Mouse (Mus musculus) CH12.LX (cell line): Measurements from ENCODE around the gene Padi1. TPM values are rescaled to one million over a fixed set of nuclear protein-coding genes. Genes with fewer than 3 reads are reported as not detected.

ENCODE experiments used
- DNase-seq: peaks from one replicate; pipeline ENCODE4 v3.0.0-alpha.2; 2013; ENCODE audit errors: extremely low read depth
- H3K27ac ChIP-seq: 2 replicates; pipeline ENCODE4 v1.5.1; 2012; ENCODE audit warnings: low read depth, mild to moderate bottlenecking, control low read depth, moderate library complexity; ENCODE audit not compliant: insufficient read depth
- H3K27me3 ChIP-seq: replicated peaks from 2 replicates; pipeline ENCODE3; 2012; ENCODE audit warnings: inconsistent platforms
- H3K36me3 ChIP-seq, 2 experiments: replicated peaks in 1 of 2; 2 replicates each; pipeline versions ENCODE3 to v1.6.1; 2012; ENCODE audit warnings: inconsistent platforms in 1 of 2, low read length in 1 of 2, mild to moderate bottlenecking in 1 of 2, mixed read lengths in 1 of 2, moderate library complexity in 1 of 2; ENCODE audit not compliant: control insufficient read depth in 1 of 2, insufficient read depth in 1 of 2
- H3K4me1 ChIP-seq, 2 experiments: 2 replicates each; pipeline ENCODE4 v1.6.1; 2012; ENCODE audit warnings: inconsistent platforms in 1 of 2, moderate library complexity in 1 of 2; ENCODE audit not compliant: insufficient read depth in 2 of 2, control insufficient read depth in 1 of 2
- H3K4me2 ChIP-seq: 2 replicates; pipeline ENCODE4 v1.6.1; 2012; ENCODE audit warnings: low read depth, mild to moderate bottlenecking, control low read depth; ENCODE audit not compliant: poor library complexity, insufficient read depth, severe bottlenecking
- H3K4me3 ChIP-seq, 3 experiments: fragments of 150-350 bp in 1 of 3; sonication (generic) in 1 of 3; replicated peaks in 1 of 3; 2 replicates each; pipeline versions ENCODE3 to v1.5.1; 2011 to 2012; ENCODE audit warnings: low read depth in 2 of 3, low read length in 2 of 3, mild to moderate bottlenecking in 2 of 3, moderate library complexity in 2 of 3, control low read depth in 1 of 3, improper control_type of control experiment in 1 of 3, inconsistent platforms in 1 of 3, mixed read lengths in 1 of 3; ENCODE audit not compliant: poor library complexity in 1 of 3
- H3K79me2 ChIP-seq: replicated peaks from 2 replicates; pipeline ENCODE4 v1.6.1; 2012; ENCODE audit warnings: mild to moderate bottlenecking, moderate library complexity; ENCODE audit not compliant: control insufficient read depth, poor library complexity, insufficient read depth, severe bottlenecking; ENCODE audit errors: extremely low read depth
- H3K9ac ChIP-seq: 2 replicates; pipeline ENCODE4 v1.6.1; 2012; ENCODE audit warnings: low read depth, mild to moderate bottlenecking, control low read depth, moderate library complexity; ENCODE audit not compliant: insufficient read depth
- H3K9me3 ChIP-seq: replicated peaks from 2 replicates; pipeline ENCODE3; 2012; ENCODE audit warnings: low read length, inconsistent platforms, mixed read lengths
- BHLHE40 ChIP-seq: IDR thresholded peaks from 2 replicates; pipeline ENCODE4 v1.6.1; 2011; ENCODE audit warnings: mild to moderate bottlenecking, low read depth, low read length, improper control_type of control experiment
- ELF1 ChIP-seq: IDR thresholded peaks from 2 replicates; pipeline ENCODE4 v1.6.1; 2014; ENCODE audit warnings: low read depth, mild to moderate bottlenecking, inconsistent platforms, low read length, improper control_type of control experiment
- GABPA ChIP-seq: IDR thresholded peaks from 2 replicates; pipeline ENCODE4 v1.6.1; 2012; ENCODE audit warnings: low read depth, low read length, improper control_type of control experiment, inconsistent platforms; ENCODE audit not compliant: insufficient replicate concordance
- JUN ChIP-seq: IDR thresholded peaks from 2 replicates; pipeline ENCODE4 v1.6.1; 2011; ENCODE audit warnings: low read depth, mild to moderate bottlenecking, low read length, improper control_type of control experiment, moderate library complexity; ENCODE audit not compliant: insufficient read depth
- MAX ChIP-seq: IDR thresholded peaks from 2 replicates; pipeline ENCODE4 v1.6.1; 2011; ENCODE audit warnings: low read length, improper control_type of control experiment
- MXI1 ChIP-seq: IDR thresholded peaks from 2 replicates; pipeline ENCODE4 v1.6.1; 2011; ENCODE audit warnings: mild to moderate bottlenecking, low read depth, low read length, improper control_type of control experiment
- MYC ChIP-seq: IDR thresholded peaks from 2 replicates; pipeline ENCODE4 v1.6.1; 2011; ENCODE audit warnings: low read depth, mild to moderate bottlenecking, improper control_type of control experiment, low read length
- NELFE ChIP-seq: IDR thresholded peaks from 2 replicates; pipeline ENCODE4 v1.6.1; 2011; ENCODE audit warnings: low read depth, low read length, improper control_type of control experiment
- NRF1 ChIP-seq: IDR thresholded peaks from 2 replicates; pipeline ENCODE4 v1.6.1; 2014; ENCODE audit warnings: low read depth, mild to moderate bottlenecking, inconsistent platforms, low read length, improper control_type of control experiment, moderate library complexity
- POLR2A ChIP-seq: IDR thresholded peaks from 2 replicates; pipeline ENCODE4 v1.6.1; 2011; ENCODE audit warnings: low read depth, mild to moderate bottlenecking, improper control_type of control experiment, low read length
- POLR2AphosphoS2 ChIP-seq: IDR thresholded peaks from 2 replicates; pipeline ENCODE4 v1.6.1; 2011; ENCODE audit warnings: low read depth, low read length, improper control_type of control experiment
- RCOR1 ChIP-seq: conservative IDR thresholded peaks from 2 replicates; pipeline ENCODE4 v1.6.1; 2012; ENCODE audit warnings: low read depth, mild to moderate bottlenecking, inconsistent platforms, low read length, improper control_type of control experiment
- UBTF ChIP-seq: IDR thresholded peaks from 2 replicates; pipeline ENCODE4 v1.6.1; 2012; ENCODE audit warnings: low read depth, mild to moderate bottlenecking, inconsistent platforms, low read length, improper control_type of control experiment, moderate library complexity
- USF1 ChIP-seq: IDR thresholded peaks from 2 replicates; pipeline ENCODE4 v1.6.1; 2014; ENCODE audit warnings: low read depth, mild to moderate bottlenecking, inconsistent platforms, low read length, improper control_type of control experiment
- USF2 ChIP-seq: conservative IDR thresholded peaks from 2 replicates; pipeline ENCODE4 v1.6.1; 2011; ENCODE audit warnings: low read depth, low read length, improper control_type of control experiment
- ZKSCAN1 ChIP-seq: IDR thresholded peaks from 2 replicates; pipeline ENCODE4 v1.6.1; 2012; ENCODE audit warnings: low read depth, inconsistent platforms, low read length, improper control_type of control experiment, borderline replicate concordance
- ZMIZ1 ChIP-seq: IDR thresholded peaks from 2 replicates; pipeline ENCODE4 v1.6.1; 2012; ENCODE audit warnings: low read depth, mild to moderate bottlenecking, inconsistent platforms, low read length, improper control_type of control experiment
- dilution Hi-C: fragments of 300-500 bp; cut with MboI; formaldehyde crosslinking; loops from 2 replicates; pipeline ENCODE4 v1.14.3; 2020; ENCODE audit warnings: low sequenced_read_pairs; ENCODE audit not compliant: extremely low pct_unique_long_range_greater_than_20kb, extremely low pct_ligation_motif_present
- in situ Hi-C: fragments of 300-500 bp; cut with MboI; formaldehyde crosslinking; loops from 3 replicates; pipeline ENCODE4 v1.14.3; 2019; ENCODE audit warnings: low sequenced_read_pairs, low pct_ligation_motif_present, low pct_unique_long_range_greater_than_20kb, mixed read lengths
- polyA plus RNA-seq: library from polyadenylated mRNA; unstranded; fragments of >175 nt; gene quantifications from 2 replicates; pipeline ENCODE4 v1.2.1, GENCODE M21; 2012; ENCODE audit warnings: low read depth; ENCODE audit not compliant: insufficient read length
- total RNA-seq, 2 experiments: library from RNA; depleted of rRNA; stranded (reverse); fragments of 300-350 nt in 1 of 2; fragments of >200 nt in 1 of 2; gene quantifications; 2 replicates each; pipeline ENCODE4 v1.2.3; 2012 to 2014

Padi1 gene
- total and polyA plus RNA-seq, 3 experiments = 0.04 TPM; not detected in 2

GRCm38 (mm10) chr4:140876681-140877080 lies 31.1 kb upstream of the Padi1 start:
- Histone ChIP-seq H3K27ac (no peak overlapping the region), H3K4me3 (no peak overlapping the region), H3K4me1 (no peaks in the 10 kb centered on the region), H3K79me2 (no peaks in the 10 kb centered on the region), H3K36me3 (no peaks in the 10 kb centered on the region), H3K27me3 (peaks cover 54% of the 10 kb centered on the region), H3K4me2 (no peak overlapping the region), H3K9ac (no peak overlapping the region), H3K9me3 (peaks cover 19% of the 10 kb centered on the region)
- dilution Hi-C loops = no loop called here
- TF ChIP-seq USF2 = no peak
- no peak for TF ChIP-seq BHLHE40
- no peak for TF ChIP-seq USF1
- TF ChIP-seq NELFE = no peak
- TF ChIP-seq RCOR1 = no peak
- no peak for TF ChIP-seq POLR2AphosphoS2
- TF ChIP-seq GABPA = no peak
- TF ChIP-seq MXI1 = no peak
- no peak for TF ChIP-seq NRF1
- no peak for TF ChIP-seq ZKSCAN1
- no peak for TF ChIP-seq UBTF
- no peak for TF ChIP-seq JUN
- TF ChIP-seq ZMIZ1 = no peak
- no peak for TF ChIP-seq MYC
- TF ChIP-seq POLR2A = no peak
- no peak for TF ChIP-seq MAX
- in situ Hi-C loops = no loop called here
- no peak for DNase-seq

GRCm38 (mm10) chr4:140876161-140876560 lies 30.6 kb upstream of the Padi1 start:
- dilution Hi-C loops (no loop called here), in situ Hi-C loops (no loop called here)
- Histone ChIP-seq H3K27ac (no peak overlapping the region), H3K4me3 (no peak overlapping the region), H3K36me3 (no peaks in the 10 kb centered on the region), H3K9ac (no peak overlapping the region), H3K4me2 (no peak overlapping the region), H3K27me3 (peaks cover 58% of the 10 kb centered on the region)
- no peak for DNase-seq
- no peak for TF ChIP-seq ELF1
- TF ChIP-seq, all 38 proteins: peak for 0
- no peaks in the 10 kb centered on the region for H3K4me1 ChIP-seq
- peaks cover 18% of the 10 kb centered on the region for H3K9me3 ChIP-seq
- H3K79me2 ChIP-seq = no peaks in the 10 kb centered on the region
